Mouse (Mus musculus) neural tube, embryonic 12.5 days (tissue): Measurements from ENCODE around the gene Irs1. TPM values are rescaled to one million over a fixed set of nuclear protein-coding genes. Genes with fewer than 3 reads are reported as not detected.

ENCODE experiments used
- ATAC-seq: fragments of 200-750 bp; cut with Nextera tagmentation; 2 replicates; pipeline ENCODE4 v1.8.0; 2017; ENCODE audit warnings: low read depth, mild to moderate bottlenecking, moderate TSS enrichment, moderate library complexity; ENCODE audit not compliant: low FRiP score
- H3K27ac ChIP-seq: fragments of 300-500 bp; sonication (generic); 2 replicates; pipeline ENCODE4 v1.5.1; 2016
- H3K27me3 ChIP-seq: fragments of 300-500 bp; sonication (generic); replicated peaks from 2 replicates; pipeline ENCODE4 v1.6.1; 2016; ENCODE audit warnings: mild to moderate bottlenecking
- H3K36me3 ChIP-seq: fragments of 300-500 bp; sonication (generic); 2 replicates; pipeline ENCODE4 v1.6.1; 2016; ENCODE audit warnings: mild to moderate bottlenecking
- H3K4me1 ChIP-seq: fragments of 300-500 bp; sonication (generic); 2 replicates; pipeline ENCODE4 v1.6.1; 2016
- H3K4me2 ChIP-seq: fragments of 300-500 bp; sonication (generic); replicated peaks from 2 replicates; pipeline ENCODE4 v1.6.1; 2016; ENCODE audit warnings: mild to moderate bottlenecking
- H3K4me3 ChIP-seq: fragments of 300-500 bp; sonication (generic); 2 replicates; pipeline ENCODE4 v1.5.1; 2016
- H3K9ac ChIP-seq: fragments of 300-500 bp; sonication (generic); 2 replicates; pipeline ENCODE4 v1.6.1; 2016; ENCODE audit warnings: mild to moderate bottlenecking
- H3K9me3 ChIP-seq: fragments of 300-500 bp; sonication (generic); 2 replicates; pipeline ENCODE4 v1.6.1; 2016; ENCODE audit warnings: mild to moderate bottlenecking
- WGBS: fragments of 180-500 bp; shearing (Covaris S2); methylation state at CpG from one replicate; pipeline ENCODE4 v1.1.7; 2016; 5-methylcytosine and 5-hydroxymethylcytosine counted together
- polyA plus RNA-seq: library from polyadenylated mRNA; unstranded; fragments of >200 nt; fragmentation: Nextera tagmentation; extraction: Ambion mirVana; gene quantifications from 2 replicates; pipeline ENCODE4 v1.2.1, GENCODE M21; 2016

The Irs1 gene
- polyA plus RNA-seq, 1 experiment from 2014 or later: 12.6 TPM

DNA sequence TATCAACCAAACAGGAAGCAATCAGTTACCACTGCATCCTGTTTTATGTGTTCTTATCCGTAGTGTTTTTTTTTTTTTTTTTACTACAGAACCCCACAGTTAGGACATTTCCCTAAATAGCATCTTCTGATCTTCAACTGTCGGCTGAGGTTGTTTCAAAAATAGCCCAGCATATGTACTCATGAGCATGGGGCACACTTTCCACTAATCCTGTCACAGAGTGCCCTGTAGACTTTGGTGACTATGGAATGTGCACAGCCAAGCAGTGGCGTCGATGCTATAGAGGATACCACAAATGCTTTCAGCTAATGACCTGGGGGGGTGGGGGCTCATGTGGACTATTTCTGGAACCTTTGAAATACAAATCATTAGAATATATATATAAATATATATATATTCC is 23.7 kb downstream of the Irs1 start:
- H3K36me3 ChIP-seq: 0 out of 2 replicates have a peak, but pooled peaks cover 5% of the 10 kb centered on the region
- no peak overlapping the region for H3K4me2 ChIP-seq
- no peak overlapping the region for H3K4me3 ChIP-seq
- no peak overlapping the region for H3K9ac ChIP-seq
- H3K9me3 ChIP-seq: no peaks in the 10 kb centered on the region
- no peak overlapping the region for H3K27ac ChIP-seq
- no peak for ATAC-seq
- no peaks in the 10 kb centered on the region for H3K27me3 ChIP-seq
- H3K4me1 ChIP-seq: no peaks in the 10 kb centered on the region
- 81% methylated on average over 4 of the region's 4 CpGs for WGBS

DNA sequence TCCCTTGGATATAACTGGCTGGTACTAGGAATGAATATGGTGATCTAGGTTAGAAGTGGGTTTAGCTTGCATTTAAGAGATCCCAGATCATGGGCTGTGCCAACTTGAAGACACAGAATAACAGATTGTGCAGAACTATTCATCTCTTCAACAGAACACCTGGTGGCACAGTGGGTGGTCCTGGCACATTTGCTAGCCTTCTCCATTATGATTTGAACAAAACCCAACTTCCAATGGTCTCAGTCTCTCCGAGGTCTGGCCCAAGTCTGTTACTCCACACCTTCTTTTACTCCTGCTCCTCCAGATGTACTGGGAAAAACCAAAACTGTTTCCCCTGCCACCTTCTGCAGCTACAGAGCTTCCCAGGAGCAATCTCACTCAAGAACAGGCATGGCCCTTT is 28.9 kb downstream of the Irs1 start:
- Histone ChIP-seq H3K36me3 (no peaks in the 10 kb centered on the region), H3K9ac (no peak overlapping the region), H3K27ac (no peak overlapping the region), H3K4me3 (no peak overlapping the region), H3K27me3 (no peaks in the 10 kb centered on the region), H3K4me2 (no peak overlapping the region), H3K9me3 (no peaks in the 10 kb centered on the region), H3K4me1 (no peaks in the 10 kb centered on the region)
- WGBS: 62% methylated on average over 1 of the region's 1 CpGs
- no peak for ATAC-seq

DNA sequence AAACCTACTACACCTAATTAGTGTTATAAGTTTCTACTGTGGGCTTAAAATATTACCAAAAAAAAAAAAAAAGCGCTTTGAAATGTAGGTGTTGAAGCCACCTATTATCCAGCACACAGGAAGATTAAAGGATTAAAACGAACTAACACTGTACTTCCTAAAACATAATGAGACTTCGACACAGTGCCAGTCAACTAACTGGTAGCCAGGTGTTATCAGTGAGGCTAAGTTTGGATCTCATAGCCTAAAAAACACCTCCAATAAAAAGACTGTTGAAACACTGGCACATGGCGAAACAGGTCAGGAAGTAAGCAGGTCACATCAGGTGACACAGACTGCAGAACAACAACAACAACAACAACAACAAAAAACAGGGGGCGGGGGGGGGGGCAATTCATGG is 29.6 kb downstream of the Irs1 start:
- H3K36me3 ChIP-seq: no peaks in the 10 kb centered on the region
- ATAC-seq: no peak
- H3K9ac ChIP-seq: no peak overlapping the region
- no peaks in the 10 kb centered on the region for H3K9me3 ChIP-seq
- no peak overlapping the region for H3K4me3 ChIP-seq
- 85% methylated on average over 5 of the region's 5 CpGs for WGBS
- H3K27ac ChIP-seq: no peak overlapping the region
- H3K27me3 ChIP-seq: no peaks in the 10 kb centered on the region
- H3K4me2 ChIP-seq: no peak overlapping the region
- no peaks in the 10 kb centered on the region for H3K4me1 ChIP-seq

DNA sequence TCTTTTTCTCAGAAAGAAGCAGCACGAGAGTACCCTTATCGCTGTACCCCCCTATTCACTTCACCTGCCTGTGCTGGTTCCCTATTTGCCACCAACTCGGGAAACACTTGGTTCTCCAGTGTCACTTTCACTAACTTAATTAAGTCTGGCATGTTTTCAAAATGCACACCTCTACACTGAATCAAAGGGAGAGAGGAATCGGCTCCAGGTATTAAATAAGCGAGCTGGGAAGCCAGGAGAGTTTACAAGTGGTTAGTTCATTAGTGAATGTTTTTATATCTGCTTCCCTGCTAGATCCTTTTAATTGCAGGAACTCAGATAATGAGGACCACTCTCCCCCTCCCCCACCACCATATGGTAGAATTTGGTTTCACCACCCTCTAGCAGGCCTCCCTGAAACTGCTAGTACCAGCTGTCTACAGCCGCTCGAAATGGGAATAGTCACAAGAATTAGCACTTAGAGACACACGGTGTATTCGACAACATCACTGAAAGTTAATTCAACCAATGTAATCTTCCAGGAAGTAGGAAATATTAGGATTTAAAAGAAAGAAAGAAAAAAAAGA is 30.1 kb downstream of the Irs1 start:
- Histone ChIP-seq H3K4me2 (no peak overlapping the region), H3K4me3 (no peak overlapping the region), H3K27ac (no peak overlapping the region), H3K36me3 (no peaks in the 10 kb centered on the region), H3K4me1 (no peaks in the 10 kb centered on the region), H3K9me3 (no peaks in the 10 kb centered on the region), H3K9ac (no peak overlapping the region), H3K27me3 (no peaks in the 10 kb centered on the region)
- WGBS: 65% methylated on average over 9 of the region's 9 CpGs
- ATAC-seq: no peak

DNA sequence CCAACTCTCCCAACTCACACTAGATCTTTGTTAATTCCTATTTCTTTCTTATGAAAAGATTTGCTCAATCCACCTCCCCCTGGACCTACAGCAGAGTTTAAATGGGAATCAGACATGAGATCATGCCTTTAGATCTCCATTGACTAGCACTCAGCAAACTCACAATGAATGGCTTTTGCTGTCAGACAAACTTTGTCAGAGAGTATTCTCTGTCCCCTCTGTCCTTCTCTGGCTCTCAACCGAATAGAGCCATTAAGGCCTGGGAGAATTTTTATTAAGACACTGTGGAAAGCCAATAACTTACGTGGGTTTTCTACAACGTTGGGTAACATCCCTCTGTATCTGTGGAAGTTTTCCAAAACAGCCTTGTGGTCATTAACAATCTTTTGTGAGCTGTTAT is 31.2 kb downstream of the Irs1 start:
- ATAC-seq: no peak
- no peak overlapping the region for H3K4me3 ChIP-seq
- WGBS: 60% methylated on average over 3 of the region's 3 CpGs
- H3K9me3 ChIP-seq: no peaks in the 10 kb centered on the region
- no peak overlapping the region for H3K27ac ChIP-seq
- H3K4me2 ChIP-seq: no peak overlapping the region
- no peaks in the 10 kb centered on the region for H3K36me3 ChIP-seq
- no peaks in the 10 kb centered on the region for H3K4me1 ChIP-seq
- no peaks in the 10 kb centered on the region for H3K27me3 ChIP-seq
- H3K9ac ChIP-seq: no peak overlapping the region

DNA sequence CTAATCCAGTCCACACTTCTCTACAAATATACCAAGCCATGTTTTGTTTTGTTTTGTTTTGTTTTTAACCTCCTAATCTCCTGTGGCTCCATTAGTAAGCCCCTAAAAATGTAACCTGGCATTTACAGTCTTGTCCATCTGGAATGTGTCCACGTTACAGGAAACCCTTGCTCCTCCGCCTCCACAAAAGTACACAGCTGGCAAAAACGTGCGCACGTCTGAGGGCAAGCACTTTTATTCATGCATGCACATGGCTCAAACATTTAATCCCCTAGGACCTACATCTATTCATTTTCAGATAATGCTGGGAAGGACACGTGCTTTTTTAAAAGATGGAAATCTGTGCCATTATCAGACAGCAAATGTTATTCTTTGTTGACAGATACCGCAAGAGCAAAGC is 32.9 kb downstream of the Irs1 start:
- H3K27ac ChIP-seq: no peak overlapping the region
- ATAC-seq: no peak
- no peaks in the 10 kb centered on the region for H3K36me3 ChIP-seq
- H3K4me3 ChIP-seq: no peak overlapping the region
- H3K9me3 ChIP-seq: no peaks in the 10 kb centered on the region
- H3K4me2 ChIP-seq: no peak overlapping the region
- H3K4me1 ChIP-seq: no peaks in the 10 kb centered on the region
- no peaks in the 10 kb centered on the region for H3K27me3 ChIP-seq
- WGBS: 53% methylated on average over 7 of the region's 7 CpGs
- no peak overlapping the region for H3K9ac ChIP-seq

DNA sequence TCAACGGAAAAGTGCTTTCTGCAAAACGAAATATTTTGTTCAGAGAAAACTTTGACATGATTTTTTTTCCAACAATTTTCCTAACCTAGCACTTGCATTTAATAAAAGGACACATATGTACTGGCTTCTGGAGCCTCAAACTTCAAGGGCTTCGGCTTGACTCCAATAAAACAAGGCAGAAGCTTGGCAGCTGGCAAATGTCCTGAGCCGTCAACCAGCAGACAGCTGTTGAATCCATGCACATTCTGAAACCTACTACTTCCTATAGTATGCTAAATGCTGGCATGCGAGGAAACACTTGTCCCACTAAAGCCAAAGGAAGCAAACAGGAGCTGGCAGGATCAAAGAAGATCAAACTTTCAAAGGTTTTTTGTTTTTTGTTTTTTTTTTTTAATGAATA is 33.8 kb downstream of the Irs1 start:
- WGBS: 68% methylated on average over 5 of the region's 5 CpGs
- H3K4me2 ChIP-seq: no peak overlapping the region
- no peak overlapping the region for H3K4me3 ChIP-seq
- no peak overlapping the region for H3K27ac ChIP-seq
- H3K9ac ChIP-seq: no peak overlapping the region
- H3K4me1 ChIP-seq: no peaks in the 10 kb centered on the region
- H3K36me3 ChIP-seq: no peaks in the 10 kb centered on the region
- H3K27me3 ChIP-seq: no peaks in the 10 kb centered on the region
- no peak for ATAC-seq
- H3K9me3 ChIP-seq: no peaks in the 10 kb centered on the region

DNA sequence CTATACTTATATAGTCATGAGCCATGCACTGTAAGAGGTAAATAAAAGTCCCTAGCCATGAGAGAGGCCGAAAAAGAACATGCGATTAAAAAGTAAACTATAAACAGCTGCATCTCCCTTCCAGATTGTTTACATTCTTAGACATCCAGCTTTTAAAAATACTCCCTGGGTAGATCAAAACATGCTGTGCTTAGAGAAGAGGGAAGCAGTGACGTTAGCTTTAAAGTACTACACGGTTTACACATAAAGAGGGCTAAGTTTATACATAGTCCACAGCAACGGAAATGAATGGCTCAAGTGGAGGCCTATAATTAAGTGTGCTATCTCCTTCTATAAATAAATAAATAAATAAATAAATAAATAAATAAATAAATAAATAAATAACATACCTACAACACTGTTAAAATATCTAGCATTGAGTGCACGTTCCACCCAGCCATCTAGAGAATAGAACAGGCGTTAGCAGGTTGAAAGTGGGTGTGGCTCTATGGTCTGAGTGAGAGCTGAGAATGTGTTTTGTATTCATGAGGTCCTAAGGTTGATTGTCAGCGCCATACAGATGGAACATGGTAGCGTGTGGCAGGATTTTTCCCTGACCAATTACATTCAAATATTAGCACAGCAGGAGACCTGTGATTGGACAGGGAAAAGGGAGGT is 37.3 kb downstream of the Irs1 start:
- ATAC-seq: no peak
- no peaks in the 10 kb centered on the region for H3K9me3 ChIP-seq
- WGBS: 85% methylated on average over 9 of the region's 9 CpGs
- no peak overlapping the region for H3K9ac ChIP-seq
- H3K27ac ChIP-seq: no peak overlapping the region
- H3K4me1 ChIP-seq: no peaks in the 10 kb centered on the region
- H3K4me3 ChIP-seq: no peak overlapping the region
- H3K36me3 ChIP-seq: no peaks in the 10 kb centered on the region
- no peak overlapping the region for H3K4me2 ChIP-seq
- H3K27me3 ChIP-seq: no peaks in the 10 kb centered on the region

DNA sequence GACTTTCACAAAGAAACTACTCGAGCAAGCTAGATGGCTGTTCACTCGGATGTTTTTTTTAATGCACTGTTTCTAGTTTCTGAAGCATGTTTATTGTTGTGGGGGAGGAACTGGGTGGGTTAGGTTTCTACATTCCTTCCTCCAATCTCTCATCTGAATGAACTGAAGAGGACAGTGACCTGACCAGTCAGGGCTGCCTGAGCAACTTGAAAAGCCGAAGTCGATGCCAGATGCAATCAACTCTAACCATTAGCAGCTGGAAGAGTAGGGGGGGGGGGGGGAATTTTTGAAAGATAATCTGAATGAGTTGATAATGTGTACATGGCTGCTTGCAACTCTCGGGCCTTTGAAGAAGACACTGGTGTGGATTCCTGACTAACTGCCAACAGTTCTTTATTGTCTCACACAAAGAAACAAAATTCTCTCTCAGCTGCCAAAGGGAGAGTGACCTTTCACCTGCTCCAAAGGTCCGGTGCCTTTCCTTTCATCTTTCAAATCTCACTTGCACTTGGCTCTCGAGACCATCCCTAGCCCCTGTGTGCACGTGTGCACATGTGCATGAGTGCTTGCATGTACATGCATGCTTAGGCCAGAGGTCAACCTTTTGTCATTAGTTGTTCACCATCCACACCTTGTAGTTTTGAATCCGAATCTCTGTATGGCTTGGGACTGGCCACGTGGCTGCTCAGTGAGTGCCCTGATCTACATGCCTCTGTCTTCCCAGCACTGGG is 43.8 kb downstream of the Irs1 start:
- Histone ChIP-seq H3K36me3 (no peaks in the 10 kb centered on the region), H3K9me3 (no peaks in the 10 kb centered on the region), H3K4me3 (no peak overlapping the region), H3K27me3 (no peaks in the 10 kb centered on the region), H3K27ac (no peak overlapping the region), H3K4me2 (no peak overlapping the region), H3K4me1 (no peaks in the 10 kb centered on the region), H3K9ac (no peak overlapping the region)
- WGBS: 69% methylated on average over 10 of the region's 10 CpGs
- no peak for ATAC-seq

DNA sequence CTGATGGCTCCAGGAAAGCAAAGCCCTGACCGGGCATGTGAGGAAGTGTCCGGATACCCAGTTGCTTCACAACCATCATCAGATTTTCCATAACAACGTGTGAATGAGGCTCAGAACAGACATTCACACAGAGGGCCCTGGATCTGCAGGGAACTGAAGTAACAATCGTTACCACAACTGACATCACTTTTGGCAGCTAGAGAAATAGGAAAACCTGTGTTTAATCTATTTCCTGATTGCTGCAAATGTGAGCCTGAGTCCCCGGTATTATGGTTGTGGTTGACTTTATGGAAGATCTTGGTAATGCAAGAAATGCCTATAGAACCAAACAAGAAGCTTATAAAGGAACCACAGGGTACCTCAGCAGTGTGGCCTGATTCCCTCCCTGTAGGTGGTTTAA is 46.2 kb downstream of the Irs1 start:
- Histone ChIP-seq H3K27me3 (no peaks in the 10 kb centered on the region), H3K9me3 (no peaks in the 10 kb centered on the region), H3K4me1 (no peaks in the 10 kb centered on the region), H3K27ac (no peak overlapping the region), H3K4me3 (no peak overlapping the region), H3K36me3 (no peaks in the 10 kb centered on the region), H3K4me2 (no peak overlapping the region), H3K9ac (no peak overlapping the region)
- no peak for ATAC-seq
- WGBS: 91% methylated on average over 5 of the region's 5 CpGs

DNA sequence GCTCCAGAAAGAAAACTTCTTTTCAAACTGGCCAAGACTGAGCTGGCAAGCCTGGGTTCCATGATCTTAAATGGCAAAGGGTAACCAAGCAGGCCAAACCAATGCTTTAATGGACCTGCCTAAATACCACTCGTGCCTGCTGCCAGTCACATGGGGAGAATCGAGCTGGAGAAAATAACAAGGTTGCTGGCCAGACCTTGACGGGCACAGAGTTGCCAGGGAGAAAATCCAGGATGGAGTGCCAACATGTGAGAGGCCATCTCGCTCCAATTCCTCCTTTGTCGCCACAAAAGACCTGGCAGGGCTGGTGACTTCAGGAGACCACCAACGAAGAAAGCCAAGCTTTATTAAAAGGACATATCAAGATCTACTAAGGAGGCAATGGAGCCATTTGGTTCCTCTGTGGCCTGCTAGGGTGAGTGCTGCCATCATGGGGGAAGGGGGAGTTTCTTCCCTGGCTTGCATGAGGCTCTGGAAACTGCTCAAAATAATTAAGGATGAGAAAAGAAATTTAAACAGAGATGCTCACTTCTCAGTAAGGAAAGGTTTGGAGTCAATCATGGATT is 47.9 kb downstream of the Irs1 start:
- Histone ChIP-seq H3K9ac (no peak overlapping the region), H3K4me2 (no peak overlapping the region), H3K9me3 (no peaks in the 10 kb centered on the region), H3K27ac (no peak overlapping the region), H3K27me3 (no peaks in the 10 kb centered on the region), H3K4me1 (no peaks in the 10 kb centered on the region), H3K4me3 (no peak overlapping the region), H3K36me3 (no peaks in the 10 kb centered on the region)
- 88% methylated on average over 6 of the region's 6 CpGs for WGBS
- no peak for ATAC-seq

DNA sequence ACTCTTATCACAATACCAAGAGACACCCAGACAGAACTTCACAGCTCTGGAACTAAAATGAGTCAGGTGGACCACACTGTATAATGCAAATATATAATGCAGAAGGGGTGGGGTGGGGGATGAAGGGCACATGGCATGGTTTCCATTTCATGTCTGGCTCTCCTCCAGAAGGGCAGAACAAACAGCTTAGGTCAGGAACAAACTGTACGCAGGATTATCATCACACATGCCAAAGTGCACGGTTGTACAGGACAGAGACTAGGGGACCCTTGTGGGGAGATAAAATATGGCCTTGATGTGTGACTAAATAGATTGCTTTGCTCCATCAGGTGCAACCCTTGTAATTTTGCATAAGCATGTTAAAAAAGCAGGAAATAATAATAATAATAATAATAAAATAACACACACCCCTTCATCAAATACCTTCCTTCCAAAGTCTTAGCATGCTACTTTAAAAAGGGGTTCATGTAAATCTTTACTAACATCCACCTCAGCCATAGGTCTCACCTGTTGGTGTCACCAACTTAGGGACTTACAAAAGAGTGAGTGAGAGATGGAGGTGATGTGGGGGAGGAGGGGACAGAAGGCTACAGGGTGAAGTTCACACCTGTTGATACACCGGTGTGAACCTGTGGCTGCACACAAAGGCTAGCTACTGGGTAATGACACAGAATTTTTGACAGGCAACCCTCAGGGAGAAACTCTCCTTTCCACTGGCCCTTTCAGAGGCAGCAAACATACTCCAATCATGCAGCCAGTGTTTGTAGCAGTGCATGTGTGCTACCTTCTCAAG is 51.6 kb downstream of the Irs1 start:
- WGBS: 88% methylated on average over 3 of the region's 3 CpGs
- H3K9me3 ChIP-seq: no peaks in the 10 kb centered on the region
- H3K4me2 ChIP-seq: no peak overlapping the region
- H3K4me1 ChIP-seq: no peaks in the 10 kb centered on the region
- H3K9ac ChIP-seq: no peak overlapping the region
- ATAC-seq: no peak
- H3K27ac ChIP-seq: no peak overlapping the region
- H3K27me3 ChIP-seq: no peaks in the 10 kb centered on the region
- no peak overlapping the region for H3K4me3 ChIP-seq
- H3K36me3 ChIP-seq: peaks cover 10% of the 10 kb centered on the region
